Mouse (Mus musculus) bone marrow, adult 2 months (tissue): ENCODE data around the gene Ces3b.

ENCODE experiments used
- CTCF ChIP-seq: fragments of 200-500 bp; IDR thresholded peaks from 2 replicates; pipeline ENCODE4 v1.5.1; 2011; ENCODE audit warnings: low read length, control low read depth; ENCODE audit not compliant: control insufficient read depth, insufficient read depth
- POLR2A ChIP-seq: fragments of 200-500 bp; IDR thresholded peaks from 2 replicates; pipeline ENCODE4 v1.6.1; 2011; ENCODE audit warnings: low read depth, mild to moderate bottlenecking, control low read depth, low read length, borderline replicate concordance; ENCODE audit not compliant: control insufficient read depth

DNA sequence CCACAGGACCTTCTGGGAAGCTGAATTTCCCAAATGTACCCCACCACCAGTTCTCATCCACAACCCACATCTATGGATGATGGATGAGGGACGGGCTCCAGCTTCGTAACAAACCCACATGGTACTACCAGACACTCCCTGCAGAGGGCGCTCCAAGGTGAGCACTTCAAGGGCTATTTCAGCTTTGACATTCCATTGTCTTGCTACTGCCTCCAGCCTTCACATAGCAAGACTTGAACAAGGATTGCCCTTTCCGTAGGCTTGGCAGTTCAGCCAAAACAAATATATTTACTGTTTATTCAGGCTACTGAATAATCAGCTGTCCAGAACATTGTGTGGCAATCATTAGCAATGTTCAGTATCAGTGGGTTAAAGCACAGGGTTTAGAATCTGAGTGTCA lies 54.9 kb downstream of the Ces3b start:
- peak; percentile 85 for TF ChIP-seq CTCF
- no peak for TF ChIP-seq POLR2A
